Mouse (Mus musculus) macrophage (primary cell): ENCODE results near the gene Dock9. TPM values are rescaled to one million over a fixed set of nuclear protein-coding genes. Genes with fewer than 3 reads are reported as not detected.

Experiments used
- H3K27ac ChIP-seq: fragments of 350-480 bp; formaldehyde crosslinking; 2 replicates; pipeline ENCODE4 v1.9.0; 2021
- H3K36me3 ChIP-seq: fragments of 350-480 bp; formaldehyde crosslinking; 2 replicates; pipeline ENCODE4 v1.9.0; 2021; ENCODE audit errors: inconsistent target
- H3K4me3 ChIP-seq: fragments of 350-480 bp; formaldehyde crosslinking; 2 replicates; pipeline ENCODE4 v1.9.0; 2021; ENCODE audit errors: inconsistent target
- H3K79me2 ChIP-seq: fragments of 350-480 bp; formaldehyde crosslinking; 2 replicates; pipeline ENCODE4 v1.9.0; 2021; ENCODE audit errors: inconsistent target
- WGBS: methylation state at CpG from one replicate; pipeline ENCODE4 v1.1.7; 2026; ENCODE audit warnings: inconsistent platforms; ENCODE audit not compliant: missing documents; 5-methylcytosine and 5-hydroxymethylcytosine counted together
- polyA plus RNA-seq: library from polyadenylated mRNA; stranded (reverse); fragments of 250-400 nt; gene quantifications from 3 replicates; pipeline ENCODE4 v1.2.4, GENCODE M21; 2018; ENCODE audit warnings: inconsistent platforms

Dock9 gene
- polyA plus RNA-seq, 1 experiment from 2014 or later = 0.34 TPM

- H3K36me3 ChIP-seq = no peaks in the 10 kb centered on the region
- no peak overlapping the region for H3K4me3 ChIP-seq
- H3K27ac ChIP-seq = no peak overlapping the region
- 69% methylated on average over 7 of the region's 7 CpGs for WGBS
- no peaks in the 10 kb centered on the region for H3K79me2 ChIP-seq
Measured at GRCm38 (mm10) chr14:121606433-121606832, 191.2 kb downstream of the Dock9 start.

DNA sequence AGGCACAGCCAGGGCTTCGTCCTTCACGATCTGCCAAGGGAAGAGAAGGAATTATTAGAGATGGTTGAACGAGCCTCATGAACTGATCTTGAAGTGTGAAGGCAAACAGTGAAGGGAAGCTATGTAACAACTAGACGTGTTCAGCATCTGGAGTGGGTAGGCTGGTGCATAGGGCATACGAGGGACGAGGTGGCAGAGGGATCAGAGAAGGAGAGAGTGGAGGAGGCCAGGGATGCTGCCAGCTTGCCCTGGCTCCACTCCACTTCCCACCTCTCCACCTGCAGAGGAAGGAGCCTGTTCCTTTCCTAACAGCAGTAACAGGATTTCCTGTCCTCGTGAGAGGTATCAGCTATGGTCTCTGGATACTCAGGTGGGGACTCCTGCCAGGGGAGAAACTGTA is 192.4 kb downstream of the Dock9 start:
- Histone ChIP-seq H3K4me3 (no peak overlapping the region), H3K36me3 (no peaks in the 10 kb centered on the region), H3K27ac (no peak overlapping the region), H3K79me2 (no peaks in the 10 kb centered on the region)
- WGBS = 88% methylated on average over 7 of the region's 7 CpGs

DNA sequence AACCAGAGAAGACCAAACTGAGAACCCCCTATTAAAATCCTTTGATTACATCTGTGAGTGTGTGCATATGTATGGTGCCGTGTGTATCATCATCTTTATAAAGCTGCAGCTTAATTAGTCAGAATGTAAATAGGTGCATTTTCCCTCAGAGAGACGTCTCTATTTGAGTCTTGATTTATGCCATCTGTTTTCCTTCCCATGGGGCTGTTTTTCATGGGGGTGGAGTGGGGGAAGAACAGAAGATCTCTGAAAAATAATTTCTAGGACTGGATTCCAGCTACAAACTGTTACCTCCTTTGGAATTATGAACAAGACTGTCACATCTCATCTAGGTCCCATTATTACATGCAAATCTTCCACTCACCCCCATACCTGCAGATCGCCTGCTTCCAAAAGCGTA is 193.1 kb downstream of the Dock9 start:
- 94% methylated on average over 4 of the region's 4 CpGs for WGBS
- Histone ChIP-seq H3K27ac (no peak overlapping the region), H3K4me3 (no peak overlapping the region), H3K36me3 (no peaks in the 10 kb centered on the region), H3K79me2 (no peaks in the 10 kb centered on the region)

- no peaks in the 10 kb centered on the region for H3K36me3 ChIP-seq
- H3K79me2 ChIP-seq = no peaks in the 10 kb centered on the region
- no peak overlapping the region for H3K27ac ChIP-seq
- no peak overlapping the region for H3K4me3 ChIP-seq
- 95% methylated on average over 6 of the region's 6 CpGs for WGBS
Measured at GRCm38 (mm10) chr14:121602610-121603009, 195.0 kb downstream of the Dock9 start.

GRCm38 (mm10) chr14:121600538-121600937 is 197.1 kb downstream of the Dock9 start:
- H3K27ac ChIP-seq = no peak overlapping the region
- H3K36me3 ChIP-seq = no peaks in the 10 kb centered on the region
- no peaks in the 10 kb centered on the region for H3K79me2 ChIP-seq
- H3K4me3 ChIP-seq = no peak overlapping the region
- WGBS = 82% methylated on average over 4 of the region's 4 CpGs

- 74% methylated on average over 6 of the region's 6 CpGs for WGBS
- H3K4me3 ChIP-seq = no peak overlapping the region
- no peaks in the 10 kb centered on the region for H3K79me2 ChIP-seq
- H3K36me3 ChIP-seq = no peaks in the 10 kb centered on the region
- no peak overlapping the region for H3K27ac ChIP-seq
Measured at GRCm38 (mm10) chr14:121597073-121597472, 200.6 kb downstream of the Dock9 start.

- 90% methylated on average over 9 of the region's 9 CpGs for WGBS
- Histone ChIP-seq H3K79me2 (no peaks in the 10 kb centered on the region), H3K27ac (no peak overlapping the region), H3K36me3 (no peaks in the 10 kb centered on the region), H3K4me3 (no peak overlapping the region)
Measured at GRCm38 (mm10) chr14:121596631-121597030, 201.0 kb downstream of the Dock9 start.

GRCm38 (mm10) chr14:121594684-121595083 is 203.0 kb downstream of the Dock9 start:
- H3K27ac ChIP-seq = no peak overlapping the region
- no peak overlapping the region for H3K4me3 ChIP-seq
- H3K79me2 ChIP-seq = no peaks in the 10 kb centered on the region
- whole genome bisulfite sequencing = 90% methylated on average over 5 of the region's 5 CpGs
- H3K36me3 ChIP-seq = no peaks in the 10 kb centered on the region

DNA sequence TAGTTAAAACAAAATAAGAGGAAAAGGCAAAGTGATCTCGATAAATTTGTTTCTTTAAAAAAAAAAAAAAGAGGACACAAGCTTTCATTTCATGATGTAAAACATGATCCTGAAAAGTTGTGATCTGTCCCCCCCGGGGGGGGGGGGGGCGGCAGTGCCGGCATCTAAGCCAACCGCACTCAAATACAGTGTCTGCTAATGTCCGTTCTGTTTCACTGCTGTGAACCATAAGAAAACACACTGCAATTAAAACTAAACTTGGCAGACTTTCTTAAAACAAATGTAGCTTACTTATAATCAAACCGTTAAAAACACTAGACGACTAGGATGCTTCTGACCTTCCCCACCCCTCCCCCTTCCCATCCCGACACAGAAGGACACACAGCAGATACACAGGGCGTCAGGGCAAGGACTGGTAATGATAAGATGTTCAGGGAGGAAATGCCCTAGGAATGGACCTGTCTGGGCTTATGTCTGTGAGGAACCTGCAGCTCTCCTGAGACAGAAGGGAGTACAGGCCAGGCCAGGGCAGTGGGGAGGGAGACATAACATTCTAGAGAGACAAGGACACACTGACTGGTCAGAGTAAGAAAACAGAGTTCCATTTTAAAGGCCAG is 204.2 kb downstream of the Dock9 start:
- WGBS = 92% methylated on average over 10 of the region's 10 CpGs
- Histone ChIP-seq H3K27ac (no peak overlapping the region), H3K79me2 (no peaks in the 10 kb centered on the region), H3K36me3 (no peaks in the 10 kb centered on the region), H3K4me3 (no peak overlapping the region)

DNA sequence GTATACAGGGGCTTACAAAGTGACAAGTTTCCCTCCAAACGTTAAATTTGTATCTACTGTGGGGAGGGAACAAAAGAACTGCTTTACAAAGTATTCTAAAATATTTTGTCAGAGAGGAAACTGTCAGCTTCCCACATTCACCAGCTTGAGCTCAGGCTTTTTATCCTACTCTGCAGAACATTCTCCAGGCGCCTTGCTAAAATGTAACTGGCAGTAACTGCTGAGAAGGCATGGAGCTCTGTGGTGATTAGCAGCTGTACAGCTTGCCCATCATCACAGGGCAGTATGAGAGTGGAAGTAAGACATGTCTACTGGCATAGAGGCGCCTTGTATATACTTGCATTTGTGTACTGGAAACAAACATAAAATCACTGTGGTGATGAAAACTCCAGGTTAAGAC is 204.7 kb downstream of the Dock9 start:
- 69% methylated on average over 3 of the region's 3 CpGs for WGBS
- Histone ChIP-seq H3K4me3 (no peak overlapping the region), H3K36me3 (no peaks in the 10 kb centered on the region), H3K79me2 (no peaks in the 10 kb centered on the region), H3K27ac (no peak overlapping the region)

DNA sequence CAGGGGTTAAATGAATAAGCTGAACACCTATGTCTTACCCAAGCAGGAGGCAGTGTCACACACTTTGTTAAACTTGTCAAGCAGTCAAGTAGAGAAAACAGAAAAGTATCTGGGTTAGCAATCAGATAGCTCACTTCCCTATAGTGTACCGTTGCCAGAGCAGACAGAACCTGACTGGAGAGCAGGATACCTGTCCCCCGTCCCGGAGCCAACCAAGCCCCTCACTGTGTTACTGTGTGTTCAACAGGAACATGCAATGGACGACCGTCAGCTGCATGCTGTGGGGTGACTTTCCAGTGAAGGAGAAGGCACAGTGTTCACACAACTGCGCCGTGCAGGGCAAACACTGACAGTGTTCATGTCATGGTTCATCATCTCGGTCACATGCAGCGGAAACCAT is 205.3 kb downstream of the Dock9 start:
- Histone ChIP-seq H3K4me3 (no peak overlapping the region), H3K36me3 (no peaks in the 10 kb centered on the region), H3K79me2 (no peaks in the 10 kb centered on the region), H3K27ac (no peak overlapping the region)
- WGBS = 85% methylated on average over 9 of the region's 9 CpGs

DNA sequence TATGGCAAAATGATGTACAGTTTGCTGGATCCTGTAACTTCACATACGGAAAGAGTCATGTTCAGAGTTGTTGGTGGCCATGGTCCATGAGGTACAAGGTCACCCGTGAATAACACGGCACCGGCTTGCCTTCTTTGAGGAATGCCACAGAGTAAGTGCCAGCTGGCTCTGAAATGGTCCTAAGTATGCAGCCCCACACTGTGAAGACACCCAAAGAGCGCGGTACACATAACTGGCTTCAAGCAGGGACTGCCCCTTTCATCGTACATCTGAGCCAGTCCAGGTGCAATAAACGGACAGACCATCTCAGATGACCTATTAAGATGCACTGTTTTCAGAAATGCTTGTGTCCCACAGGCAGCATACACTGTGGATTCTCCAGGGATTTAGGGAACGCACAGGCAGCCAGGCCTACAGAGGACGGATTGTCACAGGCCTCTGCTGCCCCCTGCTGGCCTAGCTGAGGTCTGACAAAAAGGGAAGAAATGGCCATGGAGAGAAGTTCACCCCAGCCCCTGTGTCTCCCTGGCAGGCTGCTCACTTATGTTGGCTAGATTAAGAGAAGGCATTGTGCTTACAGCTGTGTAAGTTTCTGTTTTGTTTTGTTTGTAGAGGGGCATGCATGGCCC is 208.4 kb downstream of the Dock9 start:
- Histone ChIP-seq H3K79me2 (no peaks in the 10 kb centered on the region), H3K36me3 (no peaks in the 10 kb centered on the region), H3K4me3 (no peak overlapping the region), H3K27ac (no peak overlapping the region)
- 81% methylated on average over 10 of the region's 10 CpGs for WGBS

GRCm38 (mm10) chr14:121588451-121588850 is 209.2 kb downstream of the Dock9 start:
- no peak overlapping the region for H3K4me3 ChIP-seq
- no peaks in the 10 kb centered on the region for H3K79me2 ChIP-seq
- no peak overlapping the region for H3K27ac ChIP-seq
- no peaks in the 10 kb centered on the region for H3K36me3 ChIP-seq
- 75% methylated on average over 4 of the region's 4 CpGs for WGBS

DNA sequence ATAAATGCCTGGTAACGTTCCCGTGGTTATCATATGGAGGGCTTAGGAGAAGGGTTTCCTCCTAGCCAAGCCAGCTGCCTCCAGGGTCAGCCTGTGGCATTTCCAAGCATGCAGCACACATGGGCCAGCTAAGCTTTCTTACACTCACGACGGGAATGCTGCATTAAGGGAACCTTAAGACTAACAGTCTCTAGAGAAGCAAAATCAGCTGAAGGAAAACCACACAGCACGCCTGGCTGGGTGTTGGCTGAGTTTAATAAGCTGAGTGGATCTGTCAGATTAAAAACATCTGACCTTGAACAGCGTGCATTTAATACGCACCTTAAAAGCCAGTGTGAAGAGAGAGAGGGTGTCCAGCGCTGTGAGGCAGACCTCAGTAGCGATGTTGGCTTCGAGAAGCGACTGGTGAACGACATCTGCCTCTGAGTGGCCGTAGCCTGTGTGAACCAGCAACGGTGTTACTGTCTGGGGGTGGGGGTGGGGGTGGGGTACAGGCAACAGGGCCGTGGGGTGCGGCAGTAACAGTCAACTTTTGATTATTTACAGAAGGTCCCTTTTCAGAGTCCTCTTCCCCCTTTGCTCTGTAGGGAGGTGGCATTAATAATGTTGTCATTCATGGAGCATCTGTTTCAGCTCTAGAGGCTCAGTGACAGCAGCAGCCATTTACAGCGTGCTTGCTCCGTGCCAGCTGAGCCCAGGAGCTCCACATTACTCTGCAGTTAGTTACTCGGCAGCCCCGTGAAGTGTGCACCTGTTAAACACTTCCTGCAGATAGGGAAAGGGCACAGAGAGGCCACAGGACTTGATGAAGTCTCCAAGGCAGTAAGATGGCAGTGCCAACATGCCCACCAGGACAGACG is 211.5 kb downstream of the Dock9 start:
- Histone ChIP-seq H3K4me3 (no peak overlapping the region), H3K36me3 (no peaks in the 10 kb centered on the region), H3K79me2 (no peaks in the 10 kb centered on the region), H3K27ac (no peak overlapping the region)
- WGBS = 56% methylated on average over 21 of the region's 21 CpGs

DNA sequence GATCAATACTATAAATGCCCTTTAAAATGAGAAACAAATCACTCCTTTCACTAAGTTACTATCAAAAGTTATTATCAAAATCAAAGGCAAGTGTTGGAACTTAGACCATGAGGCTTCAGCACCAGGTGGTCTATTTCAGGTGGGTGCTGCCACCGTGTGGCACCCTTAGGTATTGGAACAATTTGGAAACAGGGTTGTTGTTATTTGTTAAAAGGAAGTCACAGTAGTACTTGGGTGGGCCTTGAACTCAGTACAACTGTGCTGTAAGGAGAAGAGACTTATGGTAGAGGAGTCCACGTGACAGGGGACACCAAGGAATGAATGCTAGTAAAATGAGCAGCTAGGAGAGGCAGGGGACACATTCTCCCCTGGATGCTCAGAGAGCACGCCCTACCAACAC is 218.6 kb downstream of the Dock9 start:
- no peaks in the 10 kb centered on the region for H3K36me3 ChIP-seq
- 63% methylated on average over 3 of the region's 3 CpGs for WGBS
- no peak overlapping the region for H3K4me3 ChIP-seq
- H3K79me2 ChIP-seq = no peaks in the 10 kb centered on the region
- no peak overlapping the region for H3K27ac ChIP-seq
